Mouse (Mus musculus): Measurements from ENCODE around the gene Ptgds.

- TF ChIP-seq CTCF (conservative IDR thresholded peaks at IDR 0.05 in 1 of 2, IDR thresholded peaks at IDR 0.05 in 1 of 2; ENCODE audit: low read depth in 2 of 2, low read length in 2 of 2) (no peak), POLR2A (IDR thresholded peaks at IDR 0.05; ENCODE audit: low read depth, low read length) (no peak), MAX (IDR thresholded peaks at IDR 0.05; ENCODE audit: low read length) (no peak), NELFE (IDR thresholded peaks at IDR 0.05; ENCODE audit: low read depth, low read length) (no peak), BHLHE40 (IDR thresholded peaks at IDR 0.05; ENCODE audit: low read depth, low read length) (no peak)
Observed at GRCm38 (mm10) chr2:25472550-25472949, 2.7 kb upstream of the Ptgds start.

All from CH12.LX (cell line).